Mouse (Mus musculus) ES-Bruce4 (cell line): ENCODE measurements around the gene Olfr402.

ENCODE experiments used
- CTCF ChIP-seq: IDR thresholded peaks from one replicate; pipeline ENCODE4 v1.8.1; 2011; ENCODE audit warnings: low read depth, low read length
- POLR2A ChIP-seq: IDR thresholded peaks from one replicate; pipeline ENCODE4 v1.8.1; 2011; ENCODE audit warnings: low read length; ENCODE audit not compliant: insufficient read depth

GRCm38 (mm10) chr11:74145866-74146265 is 7.5 kb upstream of the Olfr402 start:
- no peak for TF ChIP-seq CTCF
- no peak for TF ChIP-seq POLR2A
